Comparison of ENCODE assay signal across 31 mouse cellular contexts in genomic region chr12:105834926-105835325, GRCm38 (mm10). TPM values are rescaled to one million over a fixed set of nuclear protein-coding genes. Genes with fewer than 3 reads are reported as not detected.
DNase-seq lines count a peak whose midpoint lies in the region; ATAC-seq lines count a peak whose summit lies in the region.
"Had no signal": no experiment of that assay in that cellular context is flagged by ENCODE, and none has a peak within 500 bp of the region (broad histone marks: within the 10 kb centered on the region; RNA-seq: fewer than 3 reads in every experiment).

No protein-coding gene starts in this region.

- no peak for ATAC-seq in heart, embryonic 16.5 days (replicated peaks; ENCODE audit: extremely low read depth, insufficient read depth, low FRiP score)
- ATAC-seq in liver, embryonic 13.5 days (ENCODE audit: low read depth), result peak; percentile 43; the same call in 1 of the 2 replicates
- no peak for ATAC-seq in liver, embryonic 12.5 days
- no peak for ATAC-seq in midbrain, embryonic 13.5 days
- ATAC-seq: CD4-positive, CD25-positive, alpha-beta regulatory T cell, adult 4 months; forebrain, postnatal 0 days; hindbrain, postnatal 0 days; intestine, embryonic 15.5 days; midbrain, embryonic 15.5 days had no signal

- 37% methylated on average over 6 of the region's 6 CpGs for WGBS in heart, embryonic 16.5 days
- 80% methylated on average over 6 of the region's 6 CpGs for whole genome bisulfite sequencing in liver, embryonic 13.5 days (ENCODE audit: insufficient replicate concordance)
- 75% methylated on average over 6 of the region's 6 CpGs for WGBS in liver, embryonic 12.5 days (ENCODE audit: insufficient replicate concordance)
- whole genome bisulfite sequencing in midbrain, embryonic 13.5 days, result 76% methylated on average over 6 of the region's 6 CpGs
- WGBS in midbrain, embryonic 10.5 days, result 91% methylated on average over 6 of the region's 6 CpGs

- H3K9ac ChIP-seq in heart, embryonic 16.5 days (ENCODE audit: low read length), result no peak overlapping the region
- no peak overlapping the region for H3K9ac ChIP-seq in liver, embryonic 13.5 days
- no peak overlapping the region for H3K9ac ChIP-seq in liver, embryonic 12.5 days
- H3K9ac ChIP-seq in midbrain, embryonic 13.5 days (replicated peaks), result no peak overlapping the region
- H3K9ac ChIP-seq: embryonic facial prominence, embryonic 12.5 days; forebrain, postnatal 0 days; hindbrain, embryonic 12.5 days; intestine, embryonic 15.5 days; midbrain, embryonic 15.5 days; neural tube, embryonic 15.5 days; stomach, embryonic 15.5 days had no signal

- no peak overlapping the region for H3K4me3 ChIP-seq in heart, embryonic 16.5 days (ENCODE audit: low read length)
- no peak overlapping the region for H3K4me3 ChIP-seq in liver, embryonic 13.5 days (replicated peaks)
- no peak overlapping the region for H3K4me3 ChIP-seq in liver, embryonic 12.5 days
- no peak overlapping the region for H3K4me3 ChIP-seq in midbrain, embryonic 13.5 days (replicated peaks)
- no peak overlapping the region for H3K4me3 ChIP-seq in midbrain, embryonic 10.5 days
- H3K4me3 ChIP-seq: embryonic facial prominence, embryonic 12.5 days; hindbrain, embryonic 12.5 days; intestine, embryonic 15.5 days; midbrain, embryonic 15.5 days; neural tube, embryonic 15.5 days; stomach, embryonic 15.5 days had no signal

- no peak overlapping the region for H3K4me2 ChIP-seq in heart, embryonic 16.5 days (ENCODE audit: low read depth, low read length)
- H3K4me2 ChIP-seq in liver, embryonic 13.5 days, result no peak overlapping the region
- no peak overlapping the region for H3K4me2 ChIP-seq in liver, embryonic 12.5 days
- H3K4me2 ChIP-seq in midbrain, embryonic 13.5 days (replicated peaks), result no peak overlapping the region
- H3K4me2 ChIP-seq: embryonic facial prominence, embryonic 12.5 days; heart, embryonic 11.5 days; hindbrain, embryonic 12.5 days; intestine, embryonic 15.5 days; midbrain, embryonic 15.5 days; neural tube, embryonic 15.5 days; stomach, embryonic 15.5 days had no signal

- DNase-seq in heart, postnatal 25 days (ENCODE audit: low spot score), result no peak
- no peak for DNase-seq in liver, embryonic 13.5 days
- DNase-seq in midbrain, embryonic 10.5 days (ENCODE audit: low spot score), result no peak
- DNase-seq in frontal cortex, postnatal 36 days (ENCODE audit: low spot score in 2 of 2), result no peak
- DNase-seq: adrenal gland, postnatal 14 days; cerebellum, adult 11 months; cerebellum, adult 9-10 months; cerebellum, postnatal 36 days; embryo, embryonic 11 days; forebrain, postnatal 0 days; gastrocnemius, postnatal 10 days; heart, postnatal 10 days; kidney, adult 2 months; kidney, postnatal 36 days; lung, adult 2 months; retina, postnatal 1 day; right cerebral cortex, postnatal 14 days; thymus, postnatal 14 days had no signal

- H3K36me3 ChIP-seq in heart, embryonic 16.5 days (ENCODE audit: control insufficient read depth, insufficient read depth), result peaks cover 44% of the 10 kb centered on the region
- H3K36me3 ChIP-seq in liver, embryonic 13.5 days, result peaks cover 83% of the 10 kb centered on the region
- peaks cover 95% of the 10 kb centered on the region for H3K36me3 ChIP-seq in liver, embryonic 12.5 days
- peaks cover 69% of the 10 kb centered on the region for H3K36me3 ChIP-seq in midbrain, embryonic 13.5 days
- peaks cover 100% of the 10 kb centered on the region for H3K36me3 ChIP-seq in midbrain, embryonic 10.5 days

- no peaks in the 10 kb centered on the region for H3K4me1 ChIP-seq in heart, embryonic 16.5 days (ENCODE audit: control insufficient read depth, insufficient read depth, low read length)
- peaks cover 5% of the 10 kb centered on the region; the same call in 1 of the 2 replicates for H3K4me1 ChIP-seq in liver, embryonic 13.5 days (replicated peaks)
- no peaks in the 10 kb centered on the region for H3K4me1 ChIP-seq in liver, embryonic 12.5 days
- no peaks in the 10 kb centered on the region for H3K4me1 ChIP-seq in midbrain, embryonic 13.5 days (replicated peaks)
- H3K4me1 ChIP-seq in midbrain, embryonic 10.5 days, result no peaks in the 10 kb centered on the region
- H3K4me1 ChIP-seq: embryonic facial prominence, embryonic 12.5 days; hindbrain, embryonic 12.5 days; intestine, embryonic 15.5 days; midbrain, embryonic 15.5 days; neural tube, embryonic 15.5 days; stomach, embryonic 15.5 days had no signal

- intact Hi-C loops in heart, postnatal 25 days (cut with DNase I), result no loop called here

- no peaks in the 10 kb centered on the region for H3K9me3 ChIP-seq in heart, embryonic 16.5 days (replicated peaks; ENCODE audit: control insufficient read depth, low read length)
- no peaks in the 10 kb centered on the region for H3K9me3 ChIP-seq in liver, embryonic 13.5 days (replicated peaks)
- H3K9me3 ChIP-seq in liver, embryonic 12.5 days (replicated peaks), result no peaks in the 10 kb centered on the region
- no peaks in the 10 kb centered on the region for H3K9me3 ChIP-seq in midbrain, embryonic 13.5 days
- H3K9me3 ChIP-seq in midbrain, embryonic 10.5 days (replicated peaks), result no peaks in the 10 kb centered on the region
- H3K9me3 ChIP-seq: embryonic facial prominence, embryonic 12.5 days; hindbrain, embryonic 12.5 days; intestine, embryonic 15.5 days; midbrain, embryonic 15.5 days; neural tube, embryonic 15.5 days; stomach, embryonic 15.5 days had no signal

- H3K27me3 ChIP-seq in heart, embryonic 16.5 days (ENCODE audit: control insufficient read depth, insufficient read depth, low read length), result no peaks in the 10 kb centered on the region
- H3K27me3 ChIP-seq in liver, embryonic 13.5 days, result no peaks in the 10 kb centered on the region
- H3K27me3 ChIP-seq in liver, embryonic 12.5 days (replicated peaks), result no peaks in the 10 kb centered on the region
- H3K27me3 ChIP-seq in midbrain, embryonic 13.5 days, result no peaks in the 10 kb centered on the region
- H3K27me3 ChIP-seq in midbrain, embryonic 10.5 days (ENCODE audit: low read depth, poor library complexity, severe bottlenecking), result no peaks in the 10 kb centered on the region
- H3K27me3 ChIP-seq: embryonic facial prominence, embryonic 12.5 days; hindbrain, embryonic 12.5 days; intestine, embryonic 15.5 days; midbrain, embryonic 15.5 days; neural tube, embryonic 15.5 days; stomach, embryonic 15.5 days had no signal

- peak overlapping the region; percentile 15; the same call in 1 of the 2 replicates for H3K27ac ChIP-seq in heart, embryonic 16.5 days (ENCODE audit: low read length)
- no peak overlapping the region for H3K27ac ChIP-seq in liver, embryonic 13.5 days
- H3K27ac ChIP-seq in liver, embryonic 12.5 days, result no peak overlapping the region
- H3K27ac ChIP-seq in midbrain, embryonic 13.5 days, result peak overlapping the region; percentile 44; the same call in 1 of the 2 replicates
- H3K27ac ChIP-seq in midbrain, embryonic 10.5 days (replicated peaks), result no peak overlapping the region
- H3K27ac ChIP-seq: hindbrain, embryonic 12.5 days; hindbrain, postnatal 0 days; intestine, embryonic 15.5 days; macrophage; midbrain, embryonic 15.5 days; neural tube, embryonic 15.5 days; stomach, embryonic 15.5 days had no signal

RNA-seq across cellular contexts. Expression of gene Papola, which starts 50.4 kb away (rescaled TPM):
- 138 and 166 TPM in 2 replicates for polyA plus RNA-seq in heart, embryonic 16.5 days (2015; fragmentation: Nextera tagmentation; extraction: Ambion mirVana)
- 100 to 1,000 TPM; 124 to 133 TPM for total RNA-seq in heart, postnatal 25 days (2021)
- 120 and 165 TPM in 2 replicates for polyA plus RNA-seq in liver, embryonic 13.5 days (2015; fragmentation: Nextera tagmentation; extraction: Ambion mirVana)
- polyA plus RNA-seq in liver, embryonic 12.5 days (2016; fragmentation: Nextera tagmentation; extraction: Ambion mirVana), result 176 and 181 TPM in 2 replicates
- 212 and 217 TPM in 2 replicates for polyA plus RNA-seq in midbrain, embryonic 13.5 days (2015; fragmentation: Nextera tagmentation; extraction: Ambion mirVana)
- polyA plus RNA-seq in midbrain, embryonic 10.5 days (2016; fragmentation: Nextera tagmentation; extraction: Ambion mirVana), result 296 and 299 TPM in 2 replicates

Comparison
In these comparisons a context has a peak if more than half of its experiments do, and no peak if none do; other contexts are left out.
1. H3K27ac ChIP-seq: peak in heart, embryonic 16.5 days (single experiment) and midbrain, embryonic 13.5 days (single experiment); none in liver, embryonic 13.5 days (single experiment), liver, embryonic 12.5 days (single experiment) and midbrain, embryonic 10.5 days (single experiment).